Mouse (Mus musculus): ENCODE data around the gene Tmem120b. TPM values are rescaled to one million over a fixed set of nuclear protein-coding genes. Genes with fewer than 3 reads are reported as not detected.

Tmem120b gene
- polyA plus RNA-seq, 1 experiment from 2014 or later = 11.8 TPM

DNA sequence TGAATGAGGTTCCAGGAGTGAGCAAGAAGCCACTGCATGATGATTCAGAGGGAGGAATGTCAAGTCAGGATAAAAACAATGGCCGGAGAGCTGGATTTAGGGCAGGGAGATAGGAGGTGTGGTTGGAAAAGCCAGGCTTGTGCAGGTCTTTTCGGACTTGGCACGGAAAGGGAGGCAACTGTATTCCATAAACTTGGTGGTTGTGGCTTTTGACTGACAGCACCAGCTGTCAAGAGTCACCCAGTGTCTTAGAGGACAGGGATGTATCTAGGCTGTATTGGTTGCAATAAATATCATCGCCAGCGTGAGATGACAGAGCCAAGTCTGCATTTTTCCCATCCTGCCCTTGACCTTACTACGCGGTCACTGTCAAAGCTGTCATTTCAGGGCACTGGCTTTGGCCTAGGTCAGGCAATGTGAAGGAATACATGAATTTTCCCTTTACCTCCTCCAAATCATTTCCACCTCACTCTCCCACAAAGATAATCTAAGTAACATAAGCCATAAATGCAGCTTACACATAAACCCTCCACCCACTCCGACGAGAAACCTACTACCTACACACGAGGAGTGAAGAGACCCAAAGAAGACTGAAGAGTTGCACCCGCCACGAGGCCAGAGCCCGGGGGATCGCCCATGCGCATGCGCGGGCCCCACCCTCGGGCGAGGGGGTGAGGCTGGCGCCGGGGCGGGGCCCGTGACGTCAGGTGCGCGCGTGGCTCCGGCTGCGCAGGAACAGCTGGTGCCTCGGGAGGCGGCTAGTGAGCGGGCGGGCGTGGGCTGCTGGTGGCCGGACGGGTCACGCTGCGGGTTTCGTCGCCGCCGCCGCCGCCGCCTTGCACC is 7.6 kb downstream of the Tmem120b start:
- Histone ChIP-seq H3K9ac (peak overlapping the region; percentile 86), H3K27me3 (replicated peaks) (no peaks in the 10 kb centered on the region), H3K4me3 (peak overlapping the region; percentile 78), H3K9me3 (peaks cover 4% of the 10 kb centered on the region; the same call in 1 of the 2 replicates), H3K27ac (replicated peaks) (peak overlapping the region; percentile 72), H3K4me2 (peak overlapping the region; percentile 97), H3K36me3 (0 out of 2 replicates have a peak, but pooled peaks cover 4% of the 10 kb centered on the region), H3K4me1 (peaks cover 31% of the 10 kb centered on the region)
- ATAC-seq (ENCODE audit: extremely low read depth, insufficient number of reproducible peaks, low FRiP score, low TSS enrichment) = peak; percentile 92
- 5% methylated on average over 44 of the region's 45 CpGs for WGBS

GRCm38 (mm10) chr5:123076419-123077281 is 8.4 kb downstream of the Tmem120b start:
- peak; percentile 56 for ATAC-seq (ENCODE audit: extremely low read depth, insufficient number of reproducible peaks, low FRiP score, low TSS enrichment)

GRCm38 (mm10) chr5:123079568-123079967 is 11.4 kb downstream of the Tmem120b start:
- Histone ChIP-seq H3K9me3 (peaks cover 4% of the 10 kb centered on the region; the same call in 1 of the 2 replicates), H3K4me1 (peaks cover 39% of the 10 kb centered on the region), H3K4me2 (0 out of 2 replicates have a peak overlapping the region, but pooled peaks have one; percentile 14), H3K9ac (no peak overlapping the region), H3K27ac (replicated peaks) (peak overlapping the region; percentile 64), H3K36me3 (0 out of 2 replicates have a peak, but pooled peaks cover 4% of the 10 kb centered on the region), H3K27me3 (replicated peaks) (no peaks in the 10 kb centered on the region), H3K4me3 (no peak overlapping the region)
- 75% methylated on average over 1 of the region's 1 CpGs for WGBS
- ATAC-seq (ENCODE audit: extremely low read depth, insufficient number of reproducible peaks, low FRiP score, low TSS enrichment) = no peak

More at GRCm38 (mm10) chr5:123076419-123077281, 8.4 kb downstream of the Tmem120b start:
- under 1% methylated on average over 35 of the region's 35 CpGs for WGBS
- 0 out of 2 replicates have a peak, but pooled peaks cover 4% of the 10 kb centered on the region for H3K36me3 ChIP-seq
- peak overlapping the region; percentile 66 for H3K27ac ChIP-seq (replicated peaks)
- H3K27me3 ChIP-seq (replicated peaks) = no peaks in the 10 kb centered on the region
- H3K4me3 ChIP-seq = peak overlapping the region; percentile 78
- peaks cover 31% of the 10 kb centered on the region for H3K4me1 ChIP-seq
- peak overlapping the region; percentile 86 for H3K9ac ChIP-seq
- H3K9me3 ChIP-seq = peaks cover 4% of the 10 kb centered on the region; the same call in 1 of the 2 replicates
- peak overlapping the region; percentile 97 for H3K4me2 ChIP-seq

GRCm38 (mm10) chr5:123080041-123080440 is 11.8 kb downstream of the Tmem120b start:
- Histone ChIP-seq H3K9ac (no peak overlapping the region), H3K27me3 (replicated peaks) (no peaks in the 10 kb centered on the region), H3K4me2 (0 out of 2 replicates have a peak overlapping the region, but pooled peaks have one; percentile 14), H3K9me3 (peaks cover 4% of the 10 kb centered on the region; the same call in 1 of the 2 replicates), H3K4me1 (peaks cover 37% of the 10 kb centered on the region), H3K36me3 (0 out of 2 replicates have a peak, but pooled peaks cover 4% of the 10 kb centered on the region), H3K27ac (replicated peaks) (peak overlapping the region; percentile 64), H3K4me3 (no peak overlapping the region)
- 56% methylated on average over 8 of the region's 8 CpGs for WGBS
- ATAC-seq (ENCODE audit: extremely low read depth, insufficient number of reproducible peaks, low FRiP score, low TSS enrichment) = no peak

DNA sequence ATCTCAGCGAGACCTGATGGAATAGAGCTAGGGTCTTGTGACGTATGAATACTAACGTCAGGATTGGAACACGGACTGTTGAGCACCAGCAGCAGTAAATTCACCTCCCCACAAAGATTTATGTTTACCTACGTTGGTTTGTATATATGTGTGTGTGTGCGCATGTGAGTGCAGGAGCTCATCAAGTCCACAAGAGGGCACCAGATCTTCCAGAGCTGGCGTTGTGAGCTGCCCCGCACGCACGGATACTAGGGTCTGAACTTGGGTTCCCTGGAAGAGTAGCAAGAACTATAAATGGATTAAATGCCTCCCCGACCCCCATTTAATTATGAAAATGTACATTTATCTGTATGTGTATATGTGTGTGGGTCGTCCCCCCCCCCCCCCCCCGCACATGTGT is 12.3 kb downstream of the Tmem120b start:
- Histone ChIP-seq H3K9me3 (peaks cover 4% of the 10 kb centered on the region; the same call in 1 of the 2 replicates), H3K4me1 (peaks cover 32% of the 10 kb centered on the region), H3K36me3 (0 out of 2 replicates have a peak, but pooled peaks cover 4% of the 10 kb centered on the region), H3K4me2 (no peak overlapping the region), H3K27me3 (replicated peaks) (no peaks in the 10 kb centered on the region), H3K9ac (no peak overlapping the region), H3K27ac (replicated peaks) (no peak overlapping the region), H3K4me3 (no peak overlapping the region)
- ATAC-seq (ENCODE audit: extremely low read depth, insufficient number of reproducible peaks, low FRiP score, low TSS enrichment) = no peak
- 94% methylated on average over 13 of the region's 13 CpGs for WGBS

GRCm38 (mm10) chr5:123083340-123084050 is 15.3 kb downstream of the Tmem120b start:
- Histone ChIP-seq H3K9me3 (peaks cover 4% of the 10 kb centered on the region; the same call in 1 of the 2 replicates), H3K4me1 (peaks cover 28% of the 10 kb centered on the region), H3K9ac (no peak overlapping the region), H3K36me3 (0 out of 2 replicates have a peak, but pooled peaks cover 4% of the 10 kb centered on the region), H3K4me2 (no peak overlapping the region), H3K27ac (replicated peaks) (no peak overlapping the region), H3K4me3 (no peak overlapping the region), H3K27me3 (replicated peaks) (no peaks in the 10 kb centered on the region)
- 53% methylated on average over 13 of the region's 13 CpGs for WGBS
- ATAC-seq (ENCODE audit: extremely low read depth, insufficient number of reproducible peaks, low FRiP score, low TSS enrichment) = no peak

GRCm38 (mm10) chr5:123086501-123086900 is 18.3 kb downstream of the Tmem120b start:
- Histone ChIP-seq H3K36me3 (peaks cover 7% of the 10 kb centered on the region), H3K4me1 (peaks cover 23% of the 10 kb centered on the region), H3K27me3 (replicated peaks) (no peaks in the 10 kb centered on the region), H3K4me3 (no peak overlapping the region), H3K9me3 (no peaks in the 10 kb centered on the region), H3K27ac (replicated peaks) (no peak overlapping the region), H3K4me2 (no peak overlapping the region), H3K9ac (no peak overlapping the region)
- WGBS = 75% methylated on average over 2 of the region's 2 CpGs
- no peak for ATAC-seq (ENCODE audit: extremely low read depth, insufficient number of reproducible peaks, low FRiP score, low TSS enrichment)

GRCm38 (mm10) chr5:123088784-123089183 is 20.6 kb downstream of the Tmem120b start:
- no peak overlapping the region for H3K4me2 ChIP-seq
- H3K36me3 ChIP-seq = peaks cover 7% of the 10 kb centered on the region
- H3K9ac ChIP-seq = no peak overlapping the region
- WGBS = 96% methylated on average over 4 of the region's 4 CpGs
- peaks cover 24% of the 10 kb centered on the region for H3K4me1 ChIP-seq
- no peaks in the 10 kb centered on the region for H3K9me3 ChIP-seq
- no peaks in the 10 kb centered on the region for H3K27me3 ChIP-seq (replicated peaks)
- no peak overlapping the region for H3K4me3 ChIP-seq
- ATAC-seq (ENCODE audit: extremely low read depth, insufficient number of reproducible peaks, low FRiP score, low TSS enrichment) = no peak
- H3K27ac ChIP-seq (replicated peaks) = no peak overlapping the region

- no peak overlapping the region for H3K4me3 ChIP-seq
- no peak overlapping the region for H3K27ac ChIP-seq (replicated peaks)
- 88% methylated on average over 10 of the region's 10 CpGs for WGBS
- peaks cover 38% of the 10 kb centered on the region for H3K4me1 ChIP-seq
- H3K9me3 ChIP-seq = no peaks in the 10 kb centered on the region
- H3K36me3 ChIP-seq = peaks cover 7% of the 10 kb centered on the region
- H3K4me2 ChIP-seq = no peak overlapping the region
- no peak overlapping the region for H3K9ac ChIP-seq
- no peak for ATAC-seq (ENCODE audit: extremely low read depth, insufficient number of reproducible peaks, low FRiP score, low TSS enrichment)
- H3K27me3 ChIP-seq (replicated peaks) = no peaks in the 10 kb centered on the region
These were observed 22.5 kb downstream of the Tmem120b start for GRCm38 (mm10) chr5:123090560-123091306.

GRCm38 (mm10) chr5:123093077-123093633 is 24.9 kb downstream of the Tmem120b start:
- Histone ChIP-seq H3K4me2 (no peak overlapping the region), H3K9me3 (no peaks in the 10 kb centered on the region), H3K27me3 (replicated peaks) (no peaks in the 10 kb centered on the region), H3K4me1 (peaks cover 25% of the 10 kb centered on the region), H3K9ac (no peak overlapping the region), H3K4me3 (no peak overlapping the region), H3K27ac (replicated peaks) (no peak overlapping the region), H3K36me3 (peaks cover 8% of the 10 kb centered on the region)
- no peak for ATAC-seq (ENCODE audit: extremely low read depth, insufficient number of reproducible peaks, low FRiP score, low TSS enrichment)
- 61% methylated on average over 14 of the region's 14 CpGs for WGBS
